Mouse (Mus musculus) left cerebral cortex, adult 6 months (tissue): ENCODE data around the gene Olfr1427. TPM values are rescaled to one million over a fixed set of nuclear protein-coding genes. Genes with fewer than 3 reads are reported as not detected.

ENCODE experiments used
- long read RNA-seq, 2 experiments: library from polyadenylated mRNA; unstranded; transcript quantifications; one replicate each; pipeline ENCODE4 v2.0.0; 2019 to 2020
- polyA plus RNA-seq: library from polyadenylated mRNA; unstranded; fragments of <200 nt; fragmentation: Nextera tagmentation; gene quantifications from 2 replicates; pipeline ENCODE4 v1.2.3, GENCODE M21; 2021

Gene Olfr1427
- not detected in 2 replicates for polyA plus RNA-seq
- long read RNA-seq, experiment 1 = 0 reads
- long read RNA-seq, experiment 2 = 0 reads

GRCm38 (mm10) chr19:12103234-12103633, at the start of gene Olfr1427:
Gene Olfr1427, minus strand, starts transcription at chr19:12103334.

GRCm38 (mm10) chr19:12123103-12123502, 20.0 kb upstream of the Olfr1427 start, which contains the start of gene Olfr76:
Gene Olfr76, minus strand, starts transcription at chr19:12123203.

GRCm38 (mm10) chr19:12115797-12116196, 12.7 kb upstream of the Olfr1427 start, which contains the start of gene Olfr1428:
Gene Olfr1428, minus strand, starts transcription at chr19:12115897.

GRCm38 (mm10) chr19:12091913-12092312, 11.2 kb downstream of the Olfr1427 start, which contains the start of gene Olfr1426:
Gene Olfr1426, minus strand, starts transcription at chr19:12092013.

GRCm38 (mm10) chr19:12077631-12078030, 25.5 kb downstream of the Olfr1427 start, which contains the start of gene Olfr1425:
Gene Olfr1425, minus strand, starts transcription at chr19:12077731.

GRCm38 (mm10) chr19:12062582-12062981, 40.6 kb downstream of the Olfr1427 start, which contains the start of gene Olfr1424:
Gene Olfr1424, minus strand, starts transcription at chr19:12062682.

Other genes starting within 250 kb of the Olfr1427 start
- gene Olfr1418, start 242.3 kb downstream of the Olfr1427 start, polyA plus RNA-seq = not detected in 2 replicates
- gene Olfr1419, start 228.2 kb downstream of the Olfr1427 start, polyA plus RNA-seq = not detected in 2 replicates
- gene Olfr1420, start 216.8 kb downstream of the Olfr1427 start, polyA plus RNA-seq = not detected in 2 replicates
- 2.6 and 3.0 TPM in 2 replicates for gene Patl1, start 190.9 kb downstream of the Olfr1427 start, polyA plus RNA-seq
- 5.7 and 5.8 TPM in 2 replicates for gene Osbp, start 137.4 kb downstream of the Olfr1427 start, polyA plus RNA-seq
- gene Olfr1423, start 62.0 kb downstream of the Olfr1427 start, polyA plus RNA-seq = not detected in 2 replicates
- gene Olfr1424, start 40.7 kb downstream of the Olfr1427 start, polyA plus RNA-seq = not detected in 2 replicates
- gene Olfr1425, start 25.6 kb downstream of the Olfr1427 start, polyA plus RNA-seq = not detected in 2 replicates
- gene Olfr1426, start 11.3 kb downstream of the Olfr1427 start, polyA plus RNA-seq = not detected in 2 replicates
- not detected in 2 replicates for gene Olfr1428, start 12.6 kb upstream of the Olfr1427 start, polyA plus RNA-seq
- not detected in 2 replicates for gene Olfr76, start 19.9 kb upstream of the Olfr1427 start, polyA plus RNA-seq
- gene Olfr1555-ps1, start 66.8 kb upstream of the Olfr1427 start, polyA plus RNA-seq = not detected in 2 replicates
- gene Olfr1431, start 97.3 kb upstream of the Olfr1427 start, polyA plus RNA-seq = not detected in 2 replicates
- not detected in 2 replicates for gene Olfr1432, start 129.3 kb upstream of the Olfr1427 start, polyA plus RNA-seq
- not detected in 2 replicates for gene Olfr262, start 138.3 kb upstream of the Olfr1427 start, polyA plus RNA-seq
- gene Olfr235, start 157.7 kb upstream of the Olfr1427 start, polyA plus RNA-seq = not detected in 2 replicates
- not detected in 2 replicates for gene Olfr1434, start 176.5 kb upstream of the Olfr1427 start, polyA plus RNA-seq
- gene Olfr1436, start 195.8 kb upstream of the Olfr1427 start, polyA plus RNA-seq = not detected in 2 replicates
- not detected in 2 replicates for gene Olfr1437, start 221.8 kb upstream of the Olfr1427 start, polyA plus RNA-seq
- not detected in 2 replicates for gene Olfr1438-ps1, start 232.6 kb upstream of the Olfr1427 start, polyA plus RNA-seq